Mouse (Mus musculus): ENCODE measurements around the gene Dnaaf5.

Dnaaf5 gene

GRCm38 (mm10) chr5:139228318-139228717 is 78.3 kb downstream of the Dnaaf5 start:
- DNase-seq (ENCODE audit: low spot score in 2 of 2) = no peak

- no peak for DNase-seq (ENCODE audit: low spot score in 2 of 2)
Observed at GRCm38 (mm10) chr5:139229716-139230115, 79.7 kb downstream of the Dnaaf5 start.

GRCm38 (mm10) chr5:139232083-139232482 is 82.1 kb downstream of the Dnaaf5 start:
- no peak for DNase-seq (ENCODE audit: low spot score in 2 of 2)

- DNase-seq (ENCODE audit: low spot score in 2 of 2) = no peak
Observed at GRCm38 (mm10) chr5:139234423-139234822, 84.4 kb downstream of the Dnaaf5 start.
